Mouse (Mus musculus): Measurements from ENCODE around the gene Fut9.

Gene Fut9

DNA sequence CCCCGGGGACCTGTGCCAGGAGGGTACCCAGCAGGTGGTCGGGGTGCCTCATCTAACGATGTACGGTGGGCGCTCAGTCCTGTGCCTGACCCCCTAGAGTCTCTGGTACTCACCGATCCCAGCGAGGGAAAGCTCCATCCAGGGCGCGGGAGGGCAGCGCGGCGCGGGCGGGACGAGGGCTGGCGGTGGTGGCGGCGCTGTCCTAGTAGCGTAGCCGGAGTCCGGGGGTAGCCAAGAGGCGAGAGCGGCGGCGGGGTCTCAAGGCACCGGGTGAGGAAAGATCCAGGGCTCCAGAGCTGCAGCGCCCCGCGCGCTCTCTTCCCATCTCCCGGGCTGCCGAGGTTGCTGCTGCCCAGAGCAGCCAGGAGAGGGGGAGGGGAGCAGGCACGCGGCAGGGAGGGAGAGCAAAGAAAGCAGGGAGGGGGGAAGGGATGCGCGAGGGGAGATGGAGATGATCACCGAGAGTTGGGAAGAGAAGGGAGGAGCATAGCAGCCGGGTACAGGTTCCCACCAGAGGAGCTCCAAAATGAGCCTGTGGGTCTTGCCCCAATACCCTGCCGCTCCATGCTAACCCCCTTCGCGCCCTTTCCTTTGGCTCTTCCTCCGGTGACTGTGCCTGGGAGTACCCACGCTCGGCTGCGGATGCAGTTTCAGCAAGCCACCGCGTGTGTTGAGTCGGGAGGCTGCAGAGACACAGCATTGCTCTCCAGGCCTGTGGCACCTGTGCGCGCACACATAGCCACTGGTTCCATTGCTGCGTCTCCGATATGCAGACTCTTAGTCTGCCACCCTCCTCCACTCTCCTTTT lies at the start of gene Fut9:
Gene Fut9, minus strand, starts transcription at position 769 of the 808 bp plus-strand sequence.
- peak in 1 of 2 experiments; percentile 7 for DNase-seq (ENCODE audit: low spot score in 2 of 2)

DNA sequence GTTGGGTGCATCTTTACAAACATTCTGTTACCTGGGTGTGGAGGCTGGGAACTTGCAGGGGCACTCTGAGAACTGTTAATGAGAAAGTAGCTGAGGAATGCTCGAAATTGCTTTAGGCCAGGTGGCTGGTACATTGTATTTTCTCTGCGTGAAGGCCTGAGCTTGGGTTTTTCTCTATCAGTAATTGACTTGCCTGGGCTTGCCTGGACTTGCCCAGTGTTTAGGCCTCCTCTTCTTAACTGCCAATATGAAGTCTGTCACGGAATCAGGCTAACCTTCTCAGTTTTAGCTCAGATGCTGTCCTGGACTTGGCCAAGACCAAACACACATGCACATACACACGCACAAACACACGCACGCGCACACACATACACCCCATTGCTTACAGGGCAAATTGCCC lies 15.7 kb upstream of the Fut9 start:
- no peak for DNase-seq (ENCODE audit: low spot score in 2 of 2)

DNA sequence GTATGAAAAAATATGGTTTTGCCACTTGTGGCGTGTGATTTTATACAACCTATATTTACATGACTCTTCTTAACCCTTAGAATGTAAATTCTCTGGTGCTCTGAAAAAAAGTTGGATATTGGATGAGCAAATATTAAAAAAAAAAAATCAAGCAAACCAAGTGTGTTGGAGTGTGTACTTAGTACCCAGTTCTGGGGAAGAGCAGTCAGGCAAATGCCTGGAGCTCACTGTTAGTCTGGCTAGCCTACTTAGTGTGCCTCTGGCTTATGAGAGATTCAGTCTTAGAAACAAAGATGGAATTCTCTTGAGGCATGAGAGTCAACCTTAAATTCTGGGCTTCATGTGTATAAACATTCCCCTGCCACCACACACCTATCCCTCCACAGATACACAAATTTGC lies 13.3 kb upstream of the Fut9 start:
- DNase-seq (ENCODE audit: low spot score in 2 of 2) = no peak

DNA sequence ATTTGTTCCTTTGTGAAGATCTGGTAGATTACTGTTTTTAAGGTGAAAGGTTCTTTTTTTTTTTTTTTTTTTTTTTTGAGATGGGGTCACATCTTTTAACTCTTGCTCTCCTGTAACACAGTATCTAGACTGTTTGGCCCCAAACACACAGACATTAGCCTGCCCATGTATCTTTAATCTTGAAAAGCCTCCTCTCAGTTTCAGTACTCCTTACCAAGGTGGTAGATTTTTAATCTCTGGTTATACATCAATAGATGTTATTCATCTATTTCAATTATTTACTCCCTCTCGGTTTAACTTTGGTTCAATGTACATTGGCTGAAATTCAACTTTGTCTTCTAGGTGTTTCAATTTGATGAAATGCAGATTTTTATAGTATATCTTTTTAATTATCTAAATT lies 10.0 kb upstream of the Fut9 start:
- DNase-seq (ENCODE audit: low spot score in 2 of 2) = no peak

DNA sequence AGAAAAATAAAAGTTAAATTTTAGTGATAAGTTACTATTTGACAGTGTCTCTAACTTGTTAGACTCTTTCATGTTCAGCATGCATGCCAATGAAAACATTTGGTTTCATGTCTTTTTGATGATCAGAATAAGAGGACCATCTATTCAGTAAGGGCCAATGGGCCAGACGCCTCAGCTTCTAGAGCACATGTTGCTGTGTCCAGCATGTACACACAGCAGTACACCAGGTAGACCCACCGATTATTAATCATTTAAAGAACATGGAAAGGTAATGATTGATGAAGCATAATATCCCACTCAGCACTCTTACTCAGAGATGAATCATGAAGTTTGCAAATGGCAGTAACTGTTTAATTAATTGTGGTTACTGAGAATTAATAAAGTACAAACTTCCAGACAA lies 1.7 kb upstream of the Fut9 start:
- no peak for DNase-seq (ENCODE audit: low spot score in 2 of 2)

DNA sequence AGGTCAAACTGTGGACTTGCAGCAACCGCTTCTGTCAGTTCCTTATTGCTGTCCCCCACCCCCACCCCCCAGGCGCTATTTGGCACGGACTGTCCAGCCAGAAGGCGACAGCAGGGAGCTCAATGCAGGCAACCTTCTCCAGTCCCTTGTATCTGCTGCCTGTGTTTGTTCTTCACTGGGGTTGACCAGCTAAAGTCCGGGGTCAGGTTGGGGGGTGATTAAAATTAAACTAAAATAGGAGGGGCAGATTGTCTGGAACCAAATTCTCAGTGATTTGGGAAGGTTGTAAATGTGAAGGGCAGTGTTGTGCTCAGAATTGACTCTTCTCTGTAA lies 206 bp upstream of the Fut9 start:
- DNase-seq (ENCODE audit: low spot score in 2 of 2) = no peak

DNA sequence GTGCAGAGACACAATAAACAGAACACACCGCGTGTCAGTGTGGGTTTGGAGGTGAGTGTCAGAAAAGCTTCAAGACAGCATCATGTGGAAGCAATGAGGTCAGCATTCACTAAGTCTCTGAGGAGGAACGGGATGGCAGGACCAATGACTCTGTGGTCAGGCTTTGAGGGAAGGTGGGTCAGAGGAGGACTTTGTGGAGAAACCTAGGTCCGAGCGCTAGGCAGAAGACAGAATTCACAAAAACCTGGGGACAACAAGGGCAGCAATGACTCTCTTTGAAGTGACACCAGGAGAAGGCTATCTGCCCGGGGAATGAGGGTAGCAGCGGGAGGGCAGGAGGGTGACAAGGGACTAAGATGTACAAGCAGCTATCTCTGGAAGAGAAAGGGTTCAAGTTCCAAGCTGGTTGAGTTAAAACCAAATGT lies 981 bp downstream of the Fut9 start:
- DNase-seq (ENCODE audit: low spot score in 2 of 2) = no peak

DNA sequence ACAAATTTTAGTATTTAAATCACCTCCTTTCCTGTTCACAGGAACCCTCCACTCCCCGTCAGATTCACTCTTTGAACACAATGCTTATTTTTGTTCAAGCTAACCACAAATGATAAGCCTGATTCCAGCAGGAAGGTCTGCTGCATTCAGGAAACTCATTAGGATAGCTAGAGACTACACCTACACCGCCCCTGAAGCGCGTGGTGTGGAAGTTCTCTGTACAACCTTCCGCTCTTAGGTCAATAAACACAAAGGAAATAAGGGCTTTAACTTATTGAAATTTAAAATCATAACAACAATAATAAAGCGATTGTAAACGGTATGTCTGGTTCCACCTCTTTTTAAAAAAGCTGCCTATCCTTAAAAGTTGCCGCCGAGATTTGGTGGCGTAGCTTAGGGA lies 1.6 kb downstream of the Fut9 start:
- DNase-seq (ENCODE audit: low spot score in 2 of 2) = no peak

DNA sequence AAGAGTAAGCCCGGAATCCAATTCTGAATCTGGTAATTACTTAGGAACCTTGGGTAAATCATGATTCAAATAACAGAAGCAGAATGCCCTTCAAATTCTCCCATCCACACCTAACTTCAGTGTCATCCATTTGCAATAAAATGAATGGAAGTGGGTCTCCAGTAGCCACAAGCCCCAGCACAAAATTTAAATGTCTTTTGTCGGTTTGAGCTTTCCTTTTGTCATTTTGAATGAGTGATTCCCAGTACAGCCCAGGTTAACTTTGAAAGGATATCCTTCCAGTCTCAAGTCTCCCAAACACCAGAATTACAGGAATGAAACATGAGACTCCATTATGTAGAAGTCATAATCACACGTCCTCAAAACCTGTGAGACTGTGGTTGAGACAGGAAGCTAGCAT lies 3.9 kb downstream of the Fut9 start:
- no peak for DNase-seq (ENCODE audit: low spot score in 2 of 2)

DNA sequence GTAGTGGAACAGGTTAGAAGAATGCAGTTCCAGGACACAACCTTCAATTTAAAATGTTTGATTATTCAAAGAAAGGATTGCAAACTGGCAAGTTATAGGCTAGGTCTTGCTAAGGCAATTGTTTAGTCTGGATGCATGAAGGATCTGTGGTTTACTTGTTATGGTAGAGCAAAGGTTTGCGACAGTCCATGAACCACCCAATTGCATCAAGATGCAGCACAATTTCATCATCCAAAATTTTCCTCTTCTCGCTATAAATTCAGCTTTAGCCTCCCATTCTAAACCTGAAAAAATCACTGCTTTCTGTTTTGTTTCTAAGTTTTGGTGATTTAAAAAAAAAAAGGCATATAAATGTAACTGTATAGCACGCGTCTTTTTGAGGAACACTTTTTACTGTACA lies 14.8 kb downstream of the Fut9 start:
- DNase-seq (ENCODE audit: low spot score in 2 of 2) = no peak

DNA sequence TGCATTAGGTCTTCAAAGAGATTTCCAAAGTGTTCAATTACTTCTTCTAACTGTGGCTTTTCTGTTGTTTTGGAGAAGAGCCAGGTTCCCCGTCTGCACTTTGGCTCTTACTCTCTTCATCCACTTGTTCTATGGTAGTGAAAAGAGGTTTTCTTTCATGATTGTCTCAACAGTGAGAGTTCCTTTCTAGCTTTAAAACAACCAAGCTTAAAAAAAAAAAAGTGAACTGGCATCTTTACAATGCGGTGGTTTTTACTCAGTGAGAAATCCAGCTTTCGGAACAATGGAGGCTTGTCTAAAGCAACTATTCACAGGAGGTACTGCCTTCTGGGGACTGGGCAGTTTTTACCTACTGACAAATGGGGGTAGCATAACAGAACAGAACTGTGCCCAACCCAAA lies 31.4 kb downstream of the Fut9 start:
- DNase-seq (ENCODE audit: low spot score in 2 of 2) = no peak

DNA sequence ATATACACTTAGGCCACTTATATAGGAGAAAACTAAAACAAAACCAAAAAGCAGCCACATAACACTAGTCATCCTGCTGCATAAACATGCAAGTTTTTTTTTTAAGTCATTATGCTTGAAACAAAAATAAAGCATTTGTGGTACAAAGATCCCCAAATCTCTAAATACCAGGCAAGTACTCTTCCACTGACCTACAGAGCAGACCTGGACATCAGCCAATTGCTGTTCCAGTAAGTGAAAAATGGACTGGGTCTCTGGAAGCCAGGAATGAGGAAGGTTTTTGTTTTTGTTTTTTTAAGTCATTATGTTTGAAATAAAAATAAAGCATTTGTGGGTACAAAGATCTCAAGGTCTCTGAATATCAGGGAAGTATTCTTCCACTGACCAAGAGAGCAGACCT lies 37.0 kb downstream of the Fut9 start:
- no peak for DNase-seq (ENCODE audit: low spot score in 2 of 2)

DNA sequence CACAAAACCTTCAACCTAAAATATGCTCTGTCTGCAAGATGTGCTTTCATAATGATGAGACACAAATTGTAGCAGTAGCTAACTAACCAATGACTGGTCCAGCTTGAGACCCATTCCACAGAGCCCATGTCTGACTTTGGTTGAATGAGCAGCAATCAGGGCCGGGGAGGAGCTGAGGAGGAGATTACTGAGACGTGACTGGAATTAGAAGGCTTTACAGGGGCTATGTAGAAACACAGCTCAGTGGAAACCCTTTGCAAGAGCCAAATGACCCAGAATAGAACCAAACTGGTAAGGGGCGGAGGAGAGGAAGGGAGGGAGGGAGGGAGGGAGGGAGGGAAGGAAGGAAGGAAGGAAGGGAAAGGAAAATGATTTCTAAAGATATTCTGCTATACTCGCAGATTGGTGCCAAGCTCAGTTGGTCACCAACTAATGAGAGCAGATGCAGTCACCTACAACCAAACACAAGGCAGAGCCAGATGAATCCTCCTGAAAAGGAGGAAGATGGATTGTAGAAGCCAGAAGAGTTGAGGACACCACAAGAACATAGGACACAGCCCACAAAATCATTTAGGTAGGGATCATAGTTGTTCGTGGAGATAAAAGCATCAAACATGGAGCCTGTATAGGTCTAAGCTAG lies 42.0 kb downstream of the Fut9 start:
- DNase-seq (ENCODE audit: low spot score in 2 of 2) = no peak

DNA sequence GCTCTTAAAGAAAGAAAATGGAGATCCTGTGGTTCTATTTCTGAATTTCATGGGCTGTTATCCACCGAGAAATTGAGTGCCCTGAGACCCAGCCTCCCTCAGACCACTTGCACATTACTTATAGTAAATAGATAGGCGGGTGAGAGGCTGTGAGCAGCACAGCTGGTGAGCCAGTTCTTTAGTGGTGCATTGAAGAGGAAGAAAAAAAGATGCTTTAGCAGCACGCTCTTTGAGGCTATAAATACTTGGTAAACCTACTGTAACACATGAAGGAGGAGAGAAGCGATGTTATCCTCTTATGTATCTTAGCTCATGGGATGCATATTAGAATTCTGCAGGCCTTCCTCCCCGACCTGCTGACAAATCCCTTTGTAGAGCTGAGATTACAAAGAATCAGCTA lies 58.5 kb downstream of the Fut9 start:
- DNase-seq (ENCODE audit: low spot score in 2 of 2) = no peak

DNA sequence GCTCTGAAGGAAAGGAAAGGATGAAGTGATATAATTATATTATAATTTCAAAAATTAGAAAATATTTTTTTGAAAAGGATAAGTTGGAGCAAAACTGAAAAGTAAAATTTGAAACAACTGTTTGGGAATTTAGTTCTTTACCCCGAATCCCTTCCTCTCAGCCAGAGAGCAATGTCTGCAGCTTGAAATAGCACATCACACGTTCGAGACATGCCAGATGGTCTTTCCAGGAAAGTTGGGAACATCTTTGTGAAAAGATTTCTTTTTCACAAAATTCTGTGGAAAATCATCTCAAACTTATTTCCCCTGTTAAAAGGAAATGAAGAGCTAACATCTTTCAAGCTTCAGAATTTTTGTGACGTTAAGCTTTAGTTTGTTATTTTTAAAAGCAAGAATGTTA lies 61.3 kb downstream of the Fut9 start:
- DNase-seq (ENCODE audit: low spot score in 2 of 2) = no peak

DNA sequence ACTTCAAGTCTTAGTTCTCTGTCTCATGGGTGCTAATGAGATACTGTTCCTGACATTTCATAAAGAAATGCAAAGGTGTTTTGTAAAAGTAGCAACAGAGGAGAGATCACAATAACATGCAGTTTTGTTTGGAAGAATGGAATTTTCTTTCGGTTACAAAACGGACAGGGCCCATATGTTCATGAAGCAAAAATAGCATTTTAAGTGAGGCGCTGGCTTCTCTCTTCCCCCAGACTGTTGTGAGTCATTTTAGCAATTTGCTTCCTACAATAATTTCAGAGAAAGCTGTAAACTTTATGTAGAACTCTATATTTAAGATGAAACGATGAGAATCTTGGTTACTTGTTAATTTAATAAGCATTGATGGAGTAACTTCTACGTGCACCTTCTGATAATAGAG lies 78.5 kb downstream of the Fut9 start:
- no peak for DNase-seq (ENCODE audit: low spot score in 2 of 2)

DNA sequence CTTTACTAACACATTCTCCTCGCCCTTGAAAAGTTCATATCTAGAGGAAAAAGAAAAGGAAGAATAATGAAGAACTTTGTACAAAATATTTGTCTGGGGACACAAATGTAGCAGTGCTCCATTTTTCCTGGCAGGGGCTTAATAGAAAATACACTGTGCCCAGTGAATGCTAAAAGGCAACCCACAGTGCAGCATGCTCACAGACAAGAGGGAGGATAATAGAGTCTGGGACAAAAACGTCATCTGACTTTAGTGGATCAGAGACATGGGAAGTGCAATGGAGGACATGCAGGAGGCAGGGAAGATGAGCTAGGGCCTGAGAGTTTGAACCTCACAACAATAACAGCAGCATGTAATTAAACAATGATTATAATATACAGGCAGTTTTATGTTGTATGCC lies 86.1 kb downstream of the Fut9 start:
- DNase-seq (ENCODE audit: low spot score in 2 of 2) = no peak

DNA sequence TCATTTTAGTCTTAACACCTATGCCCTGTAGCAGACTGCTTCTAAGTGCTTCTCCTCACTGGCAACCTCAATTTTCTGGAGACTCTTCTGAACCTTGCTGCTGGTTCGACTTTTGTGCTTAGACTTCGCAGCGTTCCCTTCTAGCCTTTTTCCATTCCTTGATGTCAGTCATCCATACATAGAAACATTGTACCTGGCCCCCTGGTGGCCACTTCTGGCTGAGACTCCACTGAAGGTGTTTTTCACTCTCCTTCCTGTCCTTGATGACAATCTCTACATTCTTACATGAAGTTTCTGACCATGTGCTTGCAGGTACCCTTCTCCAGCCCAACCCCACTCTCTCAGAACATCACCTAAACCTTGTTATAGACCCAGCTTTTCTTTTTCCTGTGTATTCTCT lies 115.1 kb downstream of the Fut9 start:
- DNase-seq (ENCODE audit: low spot score in 2 of 2) = no peak

DNA sequence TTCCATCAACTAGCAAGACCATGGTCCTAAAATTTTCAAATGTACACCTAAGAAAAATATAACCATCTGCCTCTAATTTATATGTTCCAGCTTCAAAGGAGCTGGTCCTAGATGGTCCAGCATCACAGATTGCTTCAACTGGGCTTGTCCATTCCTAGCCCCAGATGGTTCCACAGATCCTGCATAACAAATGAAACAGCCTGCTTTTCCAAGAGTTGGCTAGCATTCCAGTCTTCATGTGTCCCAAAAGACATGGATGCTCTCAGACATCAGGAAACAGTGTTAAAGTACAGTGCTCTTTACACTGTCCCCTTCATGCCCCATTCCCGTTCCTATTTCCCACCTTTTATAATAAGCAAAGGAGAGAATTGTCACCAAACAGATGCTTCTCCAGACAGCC lies 135.8 kb downstream of the Fut9 start:
- DNase-seq (ENCODE audit: low spot score in 2 of 2) = no peak

DNA sequence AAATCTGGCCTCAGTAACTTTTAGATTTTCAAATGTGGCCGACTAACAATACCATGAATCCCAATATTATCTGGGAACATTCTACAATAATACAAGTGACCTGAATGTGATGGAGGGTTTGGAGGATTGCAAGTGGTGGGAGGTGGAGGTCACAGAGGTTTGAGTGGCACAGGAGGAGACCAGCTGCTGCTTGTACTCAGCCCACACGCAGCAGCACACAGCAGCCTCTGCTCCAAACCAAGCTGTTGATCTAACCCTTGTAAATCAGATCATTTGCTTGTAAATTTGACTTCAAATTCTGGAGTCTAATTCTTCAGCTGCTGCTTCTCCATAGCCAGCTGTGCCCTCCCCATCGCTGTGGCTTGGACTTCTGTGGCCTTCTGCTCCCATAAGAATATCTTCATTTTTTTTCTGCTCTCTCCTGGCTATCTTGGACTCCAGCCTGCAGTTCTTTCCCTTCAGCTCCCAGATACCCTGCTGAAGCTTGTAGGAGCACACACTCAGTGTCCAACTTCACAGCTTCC lies 138.8 kb downstream of the Fut9 start:
- no peak for DNase-seq (ENCODE audit: low spot score in 2 of 2)

DNA sequence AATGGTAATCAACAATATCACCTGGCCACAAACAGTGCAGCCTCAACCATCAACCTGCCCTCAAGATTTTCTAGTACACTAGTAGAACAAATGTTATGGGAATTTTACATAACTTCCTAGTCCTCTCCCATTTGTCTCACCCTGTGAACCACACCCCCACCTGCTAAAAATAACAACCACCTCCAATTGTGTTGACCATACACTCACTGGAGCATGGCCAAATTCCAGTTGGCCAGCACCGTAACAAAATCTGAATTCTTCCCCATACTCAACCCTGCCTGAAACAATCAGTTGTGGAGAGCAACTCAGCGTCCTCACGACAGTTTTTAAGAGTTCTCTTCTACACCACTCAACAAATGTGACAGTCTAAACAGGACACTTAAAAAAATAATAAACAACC lies 141.3 kb downstream of the Fut9 start:
- no peak for DNase-seq (ENCODE audit: low spot score in 2 of 2)

DNA sequence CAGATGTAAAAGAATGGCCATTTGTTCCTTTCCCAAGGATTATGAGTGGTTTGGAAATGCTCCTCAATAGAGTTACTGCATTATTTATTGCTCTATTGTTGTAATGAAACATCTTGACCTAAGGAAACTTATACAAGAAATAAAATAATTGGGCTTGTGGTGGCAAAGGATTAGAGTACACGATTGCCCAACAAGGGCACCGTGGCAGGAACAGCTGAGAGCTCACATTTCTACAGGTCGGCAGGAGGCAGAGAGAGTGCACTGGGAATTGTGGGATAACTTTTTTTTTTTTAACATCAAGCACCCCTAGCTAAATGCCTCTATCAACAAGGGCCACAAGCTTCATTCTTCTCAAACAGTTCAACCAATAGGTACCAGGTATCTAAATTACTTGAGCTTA lies 148.1 kb downstream of the Fut9 start:
- DNase-seq (ENCODE audit: low spot score in 2 of 2) = no peak

DNA sequence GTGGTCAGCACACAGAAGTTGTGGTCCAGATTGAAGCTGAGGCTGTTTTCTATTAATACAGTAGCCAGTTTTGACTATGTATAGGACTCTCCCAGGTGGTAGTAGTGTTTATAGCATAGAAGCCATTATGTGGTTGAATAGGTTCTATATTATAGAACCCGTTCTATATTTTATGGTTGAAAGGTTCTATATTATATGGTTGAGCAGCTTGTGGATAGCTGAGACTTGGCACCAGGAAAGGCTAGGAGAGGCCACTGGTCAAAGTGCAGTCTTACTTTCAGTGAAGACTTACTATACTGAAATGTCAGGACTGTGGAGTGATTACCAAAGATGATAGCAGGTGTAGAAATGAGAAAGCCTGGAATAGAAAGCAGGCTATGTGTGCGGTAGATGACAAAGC lies 151.9 kb downstream of the Fut9 start:
- no peak for DNase-seq (ENCODE audit: low spot score in 2 of 2)

DNA sequence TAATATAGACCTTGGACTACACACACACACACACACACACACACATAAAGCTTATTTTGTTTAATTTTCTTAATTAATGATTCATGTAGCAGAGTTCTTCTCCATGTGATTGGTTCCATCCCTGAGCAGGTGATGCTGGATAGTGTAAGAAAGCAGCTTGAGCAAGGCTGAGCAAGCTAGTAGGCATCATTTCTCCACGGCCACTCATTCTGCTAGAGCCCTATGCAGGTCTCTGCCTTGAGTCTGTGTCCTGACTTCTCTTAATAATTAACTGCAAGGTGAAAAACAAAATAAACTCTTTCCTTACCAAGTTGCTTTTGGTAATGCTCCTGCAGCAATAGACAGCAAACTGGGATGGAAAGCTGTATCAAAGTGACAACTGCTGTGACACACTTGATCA lies 152.5 kb downstream of the Fut9 start:
- no peak for DNase-seq (ENCODE audit: low spot score in 2 of 2)

Measured in urinary bladder, postnatal 36 days (tissue).